Comparison of ENCODE assay signal across 8 mouse cellular contexts in the genomic region with DNA sequence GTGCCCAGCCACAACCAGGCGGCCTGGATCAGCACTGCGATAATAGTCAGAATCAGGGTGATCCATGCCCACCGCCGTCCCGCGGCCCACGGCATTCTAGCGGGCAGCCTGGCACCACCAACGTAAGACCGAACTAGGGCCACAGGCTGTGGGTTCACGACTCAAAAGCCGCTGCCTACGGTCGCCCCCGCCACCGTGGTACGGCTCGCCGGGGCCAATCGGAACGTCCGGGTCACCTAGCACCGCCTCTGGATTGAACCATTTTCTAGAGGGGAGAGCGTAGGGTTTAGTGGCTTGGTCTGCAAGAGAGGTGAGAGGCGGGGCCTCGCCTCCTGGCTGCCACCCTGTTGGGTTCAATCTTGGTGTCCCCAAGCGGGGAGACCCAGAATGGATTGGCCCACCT. TPM values are rescaled to one million over a fixed set of nuclear protein-coding genes. Genes with fewer than 3 reads are reported as not detected.
DNase-seq lines count a peak whose midpoint lies in the region; ATAC-seq and TF ChIP-seq lines count a peak whose summit lies in the region.

No protein-coding gene starts in this region.

- peak; percentile 96 for ATAC-seq in forebrain, embryonic 12.5 days (ENCODE audit: low FRiP score)
- ATAC-seq in neural tube, embryonic 15.5 days (ENCODE audit: low FRiP score) = peak; percentile 97

- WGBS in forebrain, embryonic 12.5 days = under 1% methylated on average over 27 of the region's 27 CpGs
- WGBS in neural tube, embryonic 15.5 days = 0% methylated on average over 27 of the region's 27 CpGs

- H3K4me3 ChIP-seq in E14TG2a.4 (replicated peaks; ENCODE audit: low read length) = peak overlapping the region; percentile 95
- H3K4me3 ChIP-seq in forebrain, embryonic 12.5 days (replicated peaks) = peak overlapping the region; percentile 73
- peak overlapping the region; percentile 77 for H3K4me3 ChIP-seq in neural tube, embryonic 15.5 days (replicated peaks)

- 0 out of 2 replicates have a peak, but pooled peaks cover 3% of the 10 kb centered on the region for H3K27me3 ChIP-seq in E14TG2a.4 (ENCODE audit: insufficient read depth, low read length)
- no peaks in the 10 kb centered on the region for H3K27me3 ChIP-seq in forebrain, embryonic 12.5 days
- H3K27me3 ChIP-seq in neural tube, embryonic 15.5 days (replicated peaks) = peaks cover 3% of the 10 kb centered on the region; the same call in 1 of the 2 replicates

- no peak for TF ChIP-seq CTCF in E14TG2a.4 (conservative IDR thresholded peaks at IDR 0.05; ENCODE audit: low read length)

- peak overlapping the region; percentile 91 for H3K4me2 ChIP-seq in forebrain, embryonic 12.5 days
- H3K4me2 ChIP-seq in neural tube, embryonic 15.5 days = peak overlapping the region; percentile 86

- H3K27ac ChIP-seq in forebrain, embryonic 12.5 days = peak overlapping the region; percentile 84
- peak overlapping the region; percentile 86 for H3K27ac ChIP-seq in neural tube, embryonic 15.5 days (replicated peaks)

- H3K4me1 ChIP-seq in E14TG2a.4 (replicated peaks; ENCODE audit: low read depth, low read length) = peaks cover 35% of the 10 kb centered on the region
- peaks cover 27% of the 10 kb centered on the region for H3K4me1 ChIP-seq in forebrain, embryonic 12.5 days
- H3K4me1 ChIP-seq in neural tube, embryonic 15.5 days = peaks cover 21% of the 10 kb centered on the region

- peak overlapping the region; percentile 79 for H3K9ac ChIP-seq in forebrain, embryonic 12.5 days
- peak overlapping the region; percentile 67 for H3K9ac ChIP-seq in neural tube, embryonic 15.5 days (replicated peaks)

- DNase-seq in c-Kit-positive CD71-positive TER-119-positive erythroid progenitor cells, embryonic 14.5 days (ENCODE audit: low spot score) = peak; percentile 93
- DNase-seq in heart, postnatal 10 days = peak; percentile 95
- DNase-seq in layer of hippocampus, adult 11-12 months (ENCODE audit: low spot score) = peak; percentile 94
- peak; percentile 95 to 96 for DNase-seq in lung, adult 18-20 months
- DNase-seq in testis, postnatal 14 days (ENCODE audit: low spot score) = peak; percentile 90

- H3K9me3 ChIP-seq in E14TG2a.4 (ENCODE audit: low read length) = peaks cover 5% of the 10 kb centered on the region
- peaks cover 8% of the 10 kb centered on the region for H3K9me3 ChIP-seq in forebrain, embryonic 12.5 days
- H3K9me3 ChIP-seq in neural tube, embryonic 15.5 days (replicated peaks) = no peaks in the 10 kb centered on the region

- intact Hi-C loops in heart, postnatal 10 days (cut with DNase I) = loop anchor here (2.0 kb wide), 1 partner anchor 18 kb away; the partner anchor contains the start of gene Dctn3

- H3K36me3 ChIP-seq in E14TG2a.4 (ENCODE audit: insufficient read depth, low read length) = peaks cover 26% of the 10 kb centered on the region
- peaks cover 12% of the 10 kb centered on the region for H3K36me3 ChIP-seq in forebrain, embryonic 12.5 days (replicated peaks)
- peaks cover 9% of the 10 kb centered on the region for H3K36me3 ChIP-seq in neural tube, embryonic 15.5 days

RNA-seq across cellular contexts. Expression of gene Arid3c, which starts 10.2 kb away (rescaled TPM):
- 0.42 and 0.46 TPM in 2 replicates for polyA plus RNA-seq in forebrain, embryonic 12.5 days (2016; fragmentation: Nextera tagmentation; extraction: Ambion mirVana)
- total RNA-seq in heart, postnatal 10 days (2021) = not detected
- polyA plus RNA-seq in neural tube, embryonic 15.5 days (2015; fragmentation: Nextera tagmentation; extraction: Ambion mirVana) = 1.1 and 1.6 TPM in 2 replicates

RNA-seq across cellular contexts. Expression of gene Galt, which starts 13.9 kb away (rescaled TPM):
- 16.6 and 19.8 TPM in 2 replicates for polyA plus RNA-seq in forebrain, embryonic 12.5 days (2016; fragmentation: Nextera tagmentation; extraction: Ambion mirVana)
- 10 to 100 TPM; 57.7 to 66.1 TPM for total RNA-seq in heart, postnatal 10 days (2021)
- 48.4 and 54.8 TPM in 2 replicates for polyA plus RNA-seq in neural tube, embryonic 15.5 days (2015; fragmentation: Nextera tagmentation; extraction: Ambion mirVana)

RNA-seq across cellular contexts. Expression of gene Sigmar1, which starts 14.8 kb away (rescaled TPM):
- polyA plus RNA-seq in forebrain, embryonic 12.5 days (2016; fragmentation: Nextera tagmentation; extraction: Ambion mirVana) = 57.3 and 57.8 TPM in 2 replicates
- total RNA-seq in heart, postnatal 10 days (2021) = 10 to 100 TPM; 23.8 to 28.6 TPM
- polyA plus RNA-seq in neural tube, embryonic 15.5 days (2015; fragmentation: Nextera tagmentation; extraction: Ambion mirVana) = 92.1 and 97.3 TPM in 2 replicates

RNA-seq across cellular contexts. Expression of gene Dctn3, which starts 18.2 kb away (rescaled TPM):
- 159 and 179 TPM in 2 replicates for polyA plus RNA-seq in forebrain, embryonic 12.5 days (2016; fragmentation: Nextera tagmentation; extraction: Ambion mirVana)
- 10 to 100 TPM; 85.9 to 92.3 TPM for total RNA-seq in heart, postnatal 10 days (2021)
- polyA plus RNA-seq in neural tube, embryonic 15.5 days (2015; fragmentation: Nextera tagmentation; extraction: Ambion mirVana) = 271 and 320 TPM in 2 replicates

RNA-seq across cellular contexts. Expression of gene Rpp25l, which starts 27.8 kb away (rescaled TPM):
- polyA plus RNA-seq in forebrain, embryonic 12.5 days (2016; fragmentation: Nextera tagmentation; extraction: Ambion mirVana) = 77.0 and 79.1 TPM in 2 replicates
- 10 to 100 TPM; 28.0 to 32.1 TPM for total RNA-seq in heart, postnatal 10 days (2021)
- 59.3 and 61.1 TPM in 2 replicates for polyA plus RNA-seq in neural tube, embryonic 15.5 days (2015; fragmentation: Nextera tagmentation; extraction: Ambion mirVana)

Comparison
In these comparisons a context has a peak if more than half of its experiments do, and no peak if none do; other contexts are left out.
1. Peak in every context shown above with its lines: DNase-seq, ATAC-seq, H3K4me3 ChIP-seq and H3K27ac ChIP-seq.